Mouse (Mus musculus): Measurements from ENCODE around the gene Rabgap1l. TPM values are rescaled to one million over a fixed set of nuclear protein-coding genes. Genes with fewer than 3 reads are reported as not detected.
"Not testable (repeated sequence)": the region's sequence is repeated elsewhere in the genome, so short reads cannot be mapped to it uniquely, and the experiment has no call there.

Gene Rabgap1l
- polyA plus RNA-seq, 1 experiment from 2014 or later, result 69.3 TPM

DNA sequence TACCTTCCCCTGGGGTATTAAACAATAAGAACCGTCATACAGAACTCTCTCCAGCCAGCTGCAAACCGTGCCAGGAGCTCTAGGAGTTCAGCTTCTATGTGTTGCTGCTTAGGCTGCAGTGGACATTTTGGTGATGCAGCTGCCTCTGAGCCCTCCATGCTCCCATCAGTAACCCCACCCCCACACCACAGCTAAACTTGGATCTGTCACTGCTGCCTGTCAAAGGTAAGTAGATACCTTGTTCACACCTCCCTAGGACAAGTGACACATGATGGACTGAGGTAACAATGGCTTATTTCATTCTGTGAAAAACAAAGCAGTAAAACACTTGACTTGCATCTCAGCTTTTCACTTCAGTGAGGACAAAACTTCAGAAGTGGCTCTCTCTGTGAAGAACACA lies 344.3 kb downstream of the Rabgap1l start:
- ATAC-seq (replicated peaks; ENCODE audit: low FRiP score) (no peak), DNase-seq (ENCODE audit: low spot score) (no peak)
- 64% methylated on average over 2 of the region's 2 CpGs for WGBS
- Histone ChIP-seq H3K4me3 (ENCODE audit: low read depth, low read length) (no peak overlapping the region), H3K4me1 (replicated peaks; ENCODE audit: control insufficient read depth, insufficient read depth, low read length) (no peaks in the 10 kb centered on the region), H3K27ac (ENCODE audit: low read depth, low read length) (no peak overlapping the region), H3K9ac (ENCODE audit: low read depth, low read length) (no peak overlapping the region), H3K9me3 (ENCODE audit: control insufficient read depth, low read length) (no peaks in the 10 kb centered on the region), H3K4me2 (no peak overlapping the region), H3K27me3 (replicated peaks; ENCODE audit: control insufficient read depth, insufficient read depth, low read length) (no peaks in the 10 kb centered on the region), H3K36me3 (ENCODE audit: control insufficient read depth, insufficient read depth, low read length) (no peaks in the 10 kb centered on the region; the same call in 1 of the 2 replicates)

- Histone ChIP-seq H3K9me3 (ENCODE audit: control insufficient read depth, low read length) (no peaks in the 10 kb centered on the region), H3K4me2 (no peak overlapping the region), H3K9ac (ENCODE audit: low read depth, low read length) (no peak overlapping the region), H3K27me3 (replicated peaks; ENCODE audit: control insufficient read depth, insufficient read depth, low read length) (no peaks in the 10 kb centered on the region), H3K27ac (ENCODE audit: low read depth, low read length) (no peak overlapping the region), H3K4me1 (replicated peaks; ENCODE audit: control insufficient read depth, insufficient read depth, low read length) (no peaks in the 10 kb centered on the region), H3K36me3 (ENCODE audit: control insufficient read depth, insufficient read depth, low read length) (no peaks in the 10 kb centered on the region), H3K4me3 (ENCODE audit: low read depth, low read length) (no peak overlapping the region)
- no peak for ATAC-seq (replicated peaks; ENCODE audit: low FRiP score)
- 32% methylated on average over 1 of the region's 1 CpGs for WGBS
- DNase-seq (ENCODE audit: low spot score), result no peak
Observed at GRCm38 (mm10) chr1:160446823-160447222, 346.2 kb downstream of the Rabgap1l start.

DNA sequence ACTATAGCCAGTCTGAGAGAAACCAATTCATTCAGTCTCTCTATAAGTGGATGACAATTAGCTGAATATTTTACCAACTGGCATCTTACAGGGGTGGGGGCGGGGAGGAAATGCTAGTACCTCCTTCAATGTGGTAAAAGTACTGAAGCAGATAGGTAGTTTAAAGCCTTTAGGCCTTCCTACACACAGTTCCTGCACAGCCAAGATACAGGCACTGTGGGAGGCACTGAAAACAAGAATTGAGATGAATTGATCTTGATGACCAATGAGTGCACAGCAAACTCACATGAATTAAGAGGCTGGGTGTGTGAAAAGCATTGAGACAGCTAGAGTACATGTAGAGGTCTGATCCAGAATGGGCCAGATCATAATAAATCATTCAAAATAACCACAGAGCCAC lies 349.5 kb downstream of the Rabgap1l start:
- 70% methylated on average over 1 of the region's 1 CpGs for WGBS
- ATAC-seq (replicated peaks; ENCODE audit: low FRiP score), result no peak
- no peak overlapping the region for H3K4me3 ChIP-seq (ENCODE audit: low read depth, low read length)
- DNase-seq (ENCODE audit: low spot score), result no peak
- no peak overlapping the region for H3K4me2 ChIP-seq
- H3K9ac ChIP-seq (ENCODE audit: low read depth, low read length), result no peak overlapping the region
- H3K9me3 ChIP-seq (ENCODE audit: control insufficient read depth, low read length), result no peaks in the 10 kb centered on the region
- no peaks in the 10 kb centered on the region for H3K27me3 ChIP-seq (replicated peaks; ENCODE audit: control insufficient read depth, insufficient read depth, low read length)
- no peaks in the 10 kb centered on the region for H3K4me1 ChIP-seq (replicated peaks; ENCODE audit: control insufficient read depth, insufficient read depth, low read length)
- no peak overlapping the region for H3K27ac ChIP-seq (ENCODE audit: low read depth, low read length)
- no peaks in the 10 kb centered on the region for H3K36me3 ChIP-seq (ENCODE audit: control insufficient read depth, insufficient read depth, low read length)

DNA sequence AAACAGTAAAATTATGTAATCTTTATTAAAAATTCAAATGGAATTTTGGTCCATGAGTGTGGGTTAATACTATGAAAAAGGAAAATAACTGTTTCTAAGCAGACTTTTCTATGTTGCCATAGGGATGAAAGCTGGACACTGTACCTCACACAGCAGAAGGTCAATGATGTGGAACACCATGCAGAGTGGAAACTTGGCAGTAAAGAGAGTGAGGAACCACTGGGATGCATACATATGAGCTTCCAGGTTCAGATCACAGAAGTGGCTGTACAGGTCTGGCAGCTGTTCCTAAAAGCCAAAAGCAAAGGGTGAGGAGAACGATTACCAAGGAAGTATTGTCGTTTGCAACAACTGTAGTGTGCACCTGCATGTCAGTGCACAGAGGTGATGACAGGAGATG lies 351.3 kb downstream of the Rabgap1l start:
- H3K27ac ChIP-seq (ENCODE audit: low read depth, low read length), result no peak overlapping the region
- H3K36me3 ChIP-seq (ENCODE audit: control insufficient read depth, insufficient read depth, low read length), result no peaks in the 10 kb centered on the region
- no peak overlapping the region for H3K4me2 ChIP-seq
- ATAC-seq (replicated peaks; ENCODE audit: low FRiP score) (no peak), DNase-seq (ENCODE audit: low spot score) (no peak)
- H3K27me3 ChIP-seq (replicated peaks; ENCODE audit: control insufficient read depth, insufficient read depth, low read length), result no peaks in the 10 kb centered on the region
- no peaks in the 10 kb centered on the region for H3K9me3 ChIP-seq (ENCODE audit: control insufficient read depth, low read length)
- H3K4me3 ChIP-seq (ENCODE audit: low read depth, low read length), result no peak overlapping the region
- no peak overlapping the region for H3K9ac ChIP-seq (ENCODE audit: low read depth, low read length)
- no peaks in the 10 kb centered on the region for H3K4me1 ChIP-seq (replicated peaks; ENCODE audit: control insufficient read depth, insufficient read depth, low read length)
- 76% methylated on average over 2 of the region's 2 CpGs for WGBS

DNA sequence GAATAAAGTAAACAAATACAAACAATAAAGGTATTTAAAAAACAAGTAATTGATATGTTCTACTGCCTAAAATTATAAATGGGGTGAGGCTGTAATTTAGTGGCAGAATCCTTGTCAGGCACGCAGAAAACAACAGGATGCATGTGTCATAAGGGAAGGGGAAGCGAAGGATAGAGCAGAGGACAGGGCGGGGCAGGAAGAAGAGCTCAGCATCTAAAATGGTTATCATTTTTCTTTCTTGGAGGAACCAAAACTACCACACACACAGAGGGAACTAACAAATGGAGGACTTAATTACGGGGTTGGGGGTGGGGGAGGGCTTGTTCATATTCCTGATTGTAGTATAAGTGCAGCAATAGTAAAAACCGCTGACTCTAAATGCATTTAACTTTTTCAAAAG lies 351.9 kb downstream of the Rabgap1l start:
- DNase-seq (ENCODE audit: low spot score), result no peak
- H3K4me1 ChIP-seq (replicated peaks; ENCODE audit: control insufficient read depth, insufficient read depth, low read length), result no peaks in the 10 kb centered on the region
- no peak overlapping the region for H3K9ac ChIP-seq (ENCODE audit: low read depth, low read length)
- no peak overlapping the region for H3K4me3 ChIP-seq (ENCODE audit: low read depth, low read length)
- H3K9me3 ChIP-seq (ENCODE audit: control insufficient read depth, low read length), result no peaks in the 10 kb centered on the region
- no peak for ATAC-seq (replicated peaks; ENCODE audit: low FRiP score)
- H3K36me3 ChIP-seq (ENCODE audit: control insufficient read depth, insufficient read depth, low read length), result no peaks in the 10 kb centered on the region
- H3K4me2 ChIP-seq, result no peak overlapping the region
- H3K27ac ChIP-seq (ENCODE audit: low read depth, low read length), result no peak overlapping the region
- WGBS, result 64% methylated on average over 5 of the region's 5 CpGs
- no peaks in the 10 kb centered on the region for H3K27me3 ChIP-seq (replicated peaks; ENCODE audit: control insufficient read depth, insufficient read depth, low read length)

- DNase-seq (ENCODE audit: low spot score) (no peak), ATAC-seq (replicated peaks; ENCODE audit: low FRiP score) (no peak)
- no peak overlapping the region for H3K27ac ChIP-seq (ENCODE audit: low read depth, low read length)
- no peak overlapping the region for H3K4me2 ChIP-seq
- H3K4me3 ChIP-seq (ENCODE audit: low read depth, low read length), result no peak overlapping the region
- no peak overlapping the region for H3K9ac ChIP-seq (ENCODE audit: low read depth, low read length)
- H3K9me3 ChIP-seq (ENCODE audit: control insufficient read depth, low read length), result no peaks in the 10 kb centered on the region
- no peaks in the 10 kb centered on the region for H3K27me3 ChIP-seq (replicated peaks; ENCODE audit: control insufficient read depth, insufficient read depth, low read length)
- no peaks in the 10 kb centered on the region for H3K36me3 ChIP-seq (ENCODE audit: control insufficient read depth, insufficient read depth, low read length)
- 68% methylated on average over 4 of the region's 4 CpGs for WGBS
- H3K4me1 ChIP-seq (replicated peaks; ENCODE audit: control insufficient read depth, insufficient read depth, low read length), result no peaks in the 10 kb centered on the region
Observed at GRCm38 (mm10) chr1:160438820-160439219, 354.2 kb downstream of the Rabgap1l start.

DNA sequence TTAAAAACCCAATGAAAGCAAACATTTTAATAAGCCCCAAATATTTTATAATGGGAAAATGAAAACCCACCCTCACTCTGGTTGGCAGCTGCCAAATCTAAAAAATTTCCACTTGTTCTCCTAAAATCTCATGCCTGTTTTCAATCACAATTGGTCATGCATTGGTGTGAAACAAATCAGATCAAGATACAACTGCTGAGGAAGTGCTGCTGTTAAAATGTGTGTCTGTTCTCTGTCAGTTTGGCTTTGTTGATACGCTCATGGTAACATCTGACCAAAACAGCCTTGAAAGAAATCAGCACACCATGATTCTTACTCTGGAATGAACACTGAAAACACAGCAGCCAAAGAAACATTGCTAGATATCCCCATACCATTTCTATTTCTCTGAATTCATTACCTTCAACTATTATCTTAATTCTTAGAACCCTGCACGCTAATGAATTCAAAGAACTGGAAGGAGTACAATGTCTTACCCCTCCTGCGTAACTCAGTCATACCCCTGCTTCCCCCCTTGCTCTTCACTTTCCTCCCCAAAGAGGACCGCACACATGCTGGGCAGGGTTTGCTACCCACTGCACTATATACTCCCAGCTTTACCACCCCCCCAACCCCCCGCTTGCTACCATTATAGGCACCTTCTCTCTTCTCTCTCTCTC lies 375.7 kb downstream of the Rabgap1l start:
- Histone ChIP-seq H3K27ac (ENCODE audit: low read depth, low read length) (no peak overlapping the region), H3K4me2 (no peak overlapping the region), H3K27me3 (replicated peaks; ENCODE audit: control insufficient read depth, insufficient read depth, low read length) (no peaks in the 10 kb centered on the region), H3K4me1 (replicated peaks; ENCODE audit: control insufficient read depth, insufficient read depth, low read length) (no peaks in the 10 kb centered on the region), H3K36me3 (ENCODE audit: control insufficient read depth, insufficient read depth, low read length) (no peaks in the 10 kb centered on the region), H3K9me3 (ENCODE audit: control insufficient read depth, low read length) (no peaks in the 10 kb centered on the region), H3K9ac (ENCODE audit: low read depth, low read length) (no peak overlapping the region), H3K4me3 (ENCODE audit: low read depth, low read length) (no peak overlapping the region)
- 75% methylated on average over 5 of the region's 5 CpGs for WGBS
- DNase-seq (ENCODE audit: low spot score) (no peak), ATAC-seq (replicated peaks; ENCODE audit: low FRiP score) (no peak)

DNA sequence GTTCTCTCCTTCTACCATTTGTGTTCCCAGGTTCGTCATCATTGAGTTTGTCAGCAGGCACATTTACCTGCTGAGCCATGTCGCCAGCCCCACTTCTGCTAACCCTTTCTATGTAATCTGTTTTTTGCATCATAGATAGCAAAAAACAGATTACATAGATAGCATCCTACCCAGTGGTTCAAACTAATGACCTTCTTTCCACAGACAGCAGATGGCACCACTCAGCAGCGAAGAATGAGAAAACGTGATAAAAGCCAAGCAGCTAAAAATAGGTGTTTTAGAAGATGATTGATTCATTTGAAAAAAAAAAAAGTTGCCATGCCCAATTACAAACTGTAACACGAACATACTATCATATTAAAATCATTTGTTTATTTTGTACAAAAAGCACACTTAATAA lies 382.2 kb downstream of the Rabgap1l start:
- H3K27me3 ChIP-seq (replicated peaks; ENCODE audit: control insufficient read depth, insufficient read depth, low read length), result no peaks in the 10 kb centered on the region
- 44% methylated on average over 5 of the region's 5 CpGs for WGBS
- H3K4me3 ChIP-seq (ENCODE audit: low read depth, low read length), result no peak overlapping the region
- H3K36me3 ChIP-seq (ENCODE audit: control insufficient read depth, insufficient read depth, low read length), result no peaks in the 10 kb centered on the region
- peaks cover 4% of the 10 kb centered on the region; the same call in 1 of the 2 replicates for H3K4me1 ChIP-seq (replicated peaks; ENCODE audit: control insufficient read depth, insufficient read depth, low read length)
- ATAC-seq (replicated peaks; ENCODE audit: low FRiP score) (no peak), DNase-seq (ENCODE audit: low spot score) (no peak)
- H3K4me2 ChIP-seq, result no peak overlapping the region
- H3K9ac ChIP-seq (ENCODE audit: low read depth, low read length), result no peak overlapping the region
- H3K27ac ChIP-seq (ENCODE audit: low read depth, low read length), result peak overlapping the region; percentile 5; the same call in 1 of the 2 replicates
- H3K9me3 ChIP-seq (ENCODE audit: control insufficient read depth, low read length), result no peaks in the 10 kb centered on the region

DNA sequence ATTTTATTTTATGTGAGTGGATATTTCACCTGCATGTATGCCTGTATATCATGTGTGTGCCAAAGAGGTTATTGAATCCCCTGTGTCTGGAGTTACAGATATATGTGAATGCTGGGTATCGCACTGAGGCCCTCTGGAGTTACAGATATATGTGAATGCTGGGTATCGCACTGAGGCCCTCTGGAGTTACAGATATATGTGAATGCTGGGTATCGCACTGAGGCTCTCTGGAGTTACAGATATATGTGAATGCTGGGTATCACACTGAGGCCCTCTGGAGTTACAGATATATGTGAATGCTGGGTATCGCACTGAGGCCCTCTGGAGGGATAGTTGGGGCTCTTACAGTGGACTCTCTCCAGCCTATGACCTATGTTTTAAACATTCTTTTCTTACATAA lies 383.3 kb downstream of the Rabgap1l start:
- not testable (repeated sequence) for H3K9me3 ChIP-seq (ENCODE audit: control insufficient read depth, low read length); DNase-seq (ENCODE audit: low spot score); H3K4me1 ChIP-seq (replicated peaks; ENCODE audit: control insufficient read depth, insufficient read depth, low read length); H3K4me3 ChIP-seq (ENCODE audit: low read depth, low read length); H3K27ac ChIP-seq (ENCODE audit: low read depth, low read length); H3K4me2 ChIP-seq; H3K27me3 ChIP-seq (replicated peaks; ENCODE audit: control insufficient read depth, insufficient read depth, low read length); H3K36me3 ChIP-seq (ENCODE audit: control insufficient read depth, insufficient read depth, low read length); H3K9ac ChIP-seq (ENCODE audit: low read depth, low read length)
- WGBS, result 83% methylated on average over 4 of the region's 4 CpGs
- peak; percentile 86 for ATAC-seq (replicated peaks; ENCODE audit: low FRiP score)

All from liver, embryonic 11.5 days (tissue).